Mouse (Mus musculus): ENCODE measurements around the gene Ankrd63.

DNA sequence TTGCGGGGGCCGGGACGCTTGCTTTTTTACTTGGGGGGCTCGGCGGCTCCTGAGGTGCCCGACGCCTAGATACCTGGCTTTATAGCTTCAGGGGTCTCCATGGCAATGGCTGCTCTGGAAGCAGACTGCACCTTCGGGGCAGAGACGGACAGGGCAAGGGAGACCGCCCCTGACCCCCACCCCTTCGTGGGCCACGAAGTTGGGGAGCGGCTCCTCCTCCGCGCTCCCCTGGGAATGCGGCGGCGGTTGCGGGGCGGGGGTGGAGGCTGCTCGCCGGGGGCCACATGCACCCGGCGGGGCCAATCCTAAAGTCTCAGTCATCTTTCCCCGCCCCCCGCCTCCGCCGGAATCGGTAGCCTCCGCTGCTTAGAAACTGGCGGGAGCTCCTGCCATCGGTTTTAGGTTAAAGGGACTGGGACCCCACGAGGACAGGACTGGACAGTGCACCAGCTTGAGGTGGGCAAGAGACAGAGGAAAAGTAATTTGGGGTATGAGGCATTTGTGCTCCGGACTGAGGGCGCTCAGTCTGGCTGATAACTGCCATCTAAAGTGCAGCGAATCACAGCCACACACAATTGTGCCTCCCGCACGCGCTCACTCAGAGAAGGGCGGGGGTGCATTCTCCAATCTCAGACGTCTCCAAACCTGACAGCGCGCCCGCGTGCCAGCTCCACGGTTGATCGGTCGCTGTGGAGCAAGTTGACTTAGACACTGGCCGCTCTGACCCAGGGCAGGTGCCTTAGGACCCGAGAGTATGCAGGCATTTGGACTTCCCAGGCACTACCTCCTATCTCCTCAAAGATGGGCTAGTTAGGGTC, at the start of gene Ankrd63:
- TF ChIP-seq CTCF (IDR thresholded peaks at IDR 0.05; ENCODE audit: control insufficient read depth, insufficient read depth, insufficient replicate concordance, low read depth, low read length) (no peak), POLR2A (IDR thresholded peaks at IDR 0.05; ENCODE audit: control insufficient read depth, low read depth, low read length) (peak; percentile 76; the same call in 1 of the 2 replicates)

Measured in testis, adult 2 months (tissue).